Mouse (Mus musculus) ES-CJ7 (cell line): Measurements from ENCODE around the gene Odf3l1.
A peak's percentile ranks its signal among the peaks of the same experiment; 100 is the strongest.

Experiments used
- DNase-seq: peaks from one replicate; pipeline ENCODE4 v3.0.0; 2011; ENCODE audit warnings: low read depth, low spot score

Gene Odf3l1

GRCm38 (mm10) chr9:56864216-56864729 lies at the start of gene Odf3l1:
Gene Odf3l1 (minus strand): TSS chr9:56864679.
- no peak for DNase-seq

- no peak for DNase-seq
Observed at GRCm38 (mm10) chr9:56913991-56914390, 49.5 kb upstream of the Odf3l1 start.

GRCm38 (mm10) chr9:56911017-56911416 lies 46.5 kb upstream of the Odf3l1 start:
- DNase-seq, result no peak

- DNase-seq, result peak; percentile 80
Observed at GRCm38 (mm10) chr9:56909991-56910390, 45.5 kb upstream of the Odf3l1 start.

DNA sequence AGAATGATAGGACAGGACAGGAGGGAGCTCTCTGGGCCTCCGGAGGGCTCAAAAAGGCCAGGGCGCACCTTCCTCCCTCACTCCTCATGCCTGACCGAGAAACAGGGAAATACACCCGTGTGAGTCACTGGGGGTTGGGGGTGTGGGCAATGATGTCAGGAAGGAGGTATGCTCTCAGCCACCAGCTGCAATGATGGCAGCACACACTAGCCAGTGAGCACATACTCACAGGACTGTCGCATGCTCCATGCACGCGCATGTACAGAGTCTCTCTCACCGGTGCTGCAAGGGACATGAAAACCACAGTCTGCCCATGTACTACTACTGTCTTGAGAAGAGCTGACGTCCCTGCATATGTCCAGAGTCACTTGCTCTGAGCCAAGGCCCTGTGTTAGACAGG lies 43.1 kb upstream of the Odf3l1 start:
- DNase-seq, result no peak

DNA sequence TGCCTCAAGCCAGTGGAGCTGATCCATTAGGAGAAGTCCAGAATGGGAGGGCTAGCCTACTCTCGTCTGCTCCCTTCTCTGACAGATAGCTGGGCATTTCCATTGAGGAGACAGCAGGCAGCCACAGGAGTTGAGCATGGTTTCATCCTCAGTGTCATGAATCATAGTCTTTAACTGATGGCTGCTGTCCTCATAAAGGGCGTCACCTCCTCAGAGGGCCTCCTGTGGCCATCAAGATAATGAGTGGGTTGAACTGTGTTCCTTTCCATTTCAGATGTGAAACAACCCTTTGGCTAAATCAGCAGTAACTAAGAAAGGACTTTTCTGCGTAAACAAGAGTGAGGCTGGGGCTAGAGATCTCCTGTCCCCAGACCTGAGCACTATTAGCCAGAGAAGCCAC lies 39.2 kb upstream of the Odf3l1 start:
- no peak for DNase-seq

- peak; percentile 31 for DNase-seq
Observed at GRCm38 (mm10) chr9:56901187-56901586, 36.7 kb upstream of the Odf3l1 start.

GRCm38 (mm10) chr9:56900571-56900970 lies 36.1 kb upstream of the Odf3l1 start:
- DNase-seq, result no peak

- no peak for DNase-seq
Observed at GRCm38 (mm10) chr9:56900060-56900459, 35.6 kb upstream of the Odf3l1 start.

DNA sequence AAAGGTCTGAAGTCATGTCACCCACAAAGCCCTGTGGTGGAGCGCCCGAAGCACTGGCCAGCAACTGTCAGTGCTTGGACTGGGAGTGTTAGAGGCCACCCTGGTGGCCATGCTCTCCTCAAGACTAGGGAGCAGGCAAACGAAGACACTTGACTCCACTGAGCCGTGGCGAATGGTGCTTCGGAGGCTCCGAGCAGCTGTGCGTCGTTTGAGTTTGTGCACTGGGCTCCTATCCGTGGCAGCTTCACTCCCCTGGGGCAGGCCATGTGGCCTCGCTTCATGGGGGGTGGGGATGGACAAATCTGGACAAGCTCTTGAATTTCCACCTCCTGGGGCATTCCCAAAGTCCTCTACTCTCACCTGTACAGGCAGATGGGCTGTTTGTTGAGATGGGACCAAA lies 34.9 kb upstream of the Odf3l1 start:
- no peak for DNase-seq

GRCm38 (mm10) chr9:56896779-56897178 lies 32.3 kb upstream of the Odf3l1 start:
- DNase-seq, result no peak

DNA sequence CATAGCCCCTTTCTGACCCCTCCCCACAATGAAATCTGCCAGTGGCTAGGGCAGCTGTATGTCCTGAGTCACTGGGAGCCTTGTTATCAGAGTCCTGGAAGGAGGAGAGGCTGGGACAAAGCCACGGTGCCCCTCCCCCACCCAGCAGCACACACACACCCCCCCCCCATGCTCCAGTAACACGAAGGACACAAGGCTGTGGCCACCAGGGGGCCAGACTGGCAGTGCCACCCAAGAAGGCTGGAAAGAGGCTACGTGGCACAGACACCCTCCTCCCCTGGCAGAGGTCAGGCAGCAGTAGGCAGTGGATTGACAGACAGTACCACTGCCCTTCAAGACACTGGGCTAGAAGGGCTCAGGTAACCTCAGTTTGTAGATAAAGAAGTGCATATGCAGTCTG lies 29.5 kb upstream of the Odf3l1 start:
- peak; percentile 18 for DNase-seq

- no peak for DNase-seq
Observed at GRCm38 (mm10) chr9:56893313-56893712, 28.8 kb upstream of the Odf3l1 start.

DNA sequence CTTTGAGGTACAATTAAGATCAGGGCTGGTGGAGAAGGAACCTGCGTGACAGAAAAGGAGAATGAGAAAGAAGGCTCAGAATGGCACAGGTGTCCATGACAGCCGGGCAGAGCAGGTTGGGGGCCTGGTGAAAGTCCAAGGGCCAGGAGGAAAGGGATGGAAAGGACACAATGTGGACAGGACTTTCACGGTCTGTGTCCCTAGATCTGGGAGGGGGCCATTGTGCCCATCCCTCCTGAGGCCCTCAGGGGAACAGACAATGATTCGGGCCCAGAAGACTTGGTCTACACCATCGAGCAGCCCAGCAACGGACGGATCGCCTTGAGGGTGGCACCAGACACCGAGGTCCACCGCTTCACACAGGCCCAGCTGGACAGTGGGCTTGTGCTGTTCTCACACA lies 27.6 kb upstream of the Odf3l1 start:
- DNase-seq, result no peak

- peak; percentile 88 for DNase-seq
Observed at GRCm38 (mm10) chr9:56891517-56892011, 27.1 kb upstream of the Odf3l1 start.

- no peak for DNase-seq
Observed at GRCm38 (mm10) chr9:56890522-56891250, 26.2 kb upstream of the Odf3l1 start.

DNA sequence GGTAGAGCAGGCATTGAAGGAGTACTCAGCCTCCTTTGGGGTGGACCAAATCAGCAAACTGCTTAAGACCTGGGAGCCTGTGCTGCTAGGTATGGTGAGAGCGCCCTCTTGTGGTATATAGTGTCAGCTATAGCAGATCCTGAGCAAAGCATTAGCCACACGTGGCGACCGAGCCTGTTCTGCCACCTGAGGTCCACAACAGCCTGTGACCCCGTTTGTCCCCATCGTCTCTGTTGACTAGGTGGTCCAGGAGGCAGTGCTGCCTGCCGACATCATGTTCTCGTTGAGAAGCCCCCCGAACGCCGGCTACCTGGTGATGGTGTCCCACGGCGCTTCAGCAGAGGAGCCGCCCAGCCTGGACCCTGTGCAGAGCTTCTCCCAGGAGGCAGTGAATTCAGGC lies 25.3 kb upstream of the Odf3l1 start:
- DNase-seq, result peak; percentile 93

GRCm38 (mm10) chr9:56887581-56887980 lies 23.1 kb upstream of the Odf3l1 start:
- no peak for DNase-seq

DNA sequence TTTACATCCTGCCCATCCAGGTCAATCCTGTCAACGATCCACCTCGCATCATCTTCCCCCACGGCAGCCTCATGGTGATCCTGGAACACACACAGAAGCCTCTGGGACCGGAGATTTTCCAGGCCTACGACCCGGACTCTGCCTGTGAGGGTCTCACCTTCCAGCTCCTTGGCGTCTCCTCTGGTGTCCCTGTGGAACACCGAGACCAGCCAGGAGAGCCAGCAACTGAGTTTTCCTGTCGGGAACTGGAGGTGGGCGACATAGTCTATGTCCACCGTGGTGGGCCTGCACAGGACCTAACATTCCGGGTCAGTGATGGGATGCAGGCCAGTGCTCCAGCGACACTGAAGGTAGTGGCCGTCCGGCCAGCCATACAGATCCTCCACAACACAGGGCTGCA lies 22.1 kb upstream of the Odf3l1 start:
- DNase-seq, result no peak

DNA sequence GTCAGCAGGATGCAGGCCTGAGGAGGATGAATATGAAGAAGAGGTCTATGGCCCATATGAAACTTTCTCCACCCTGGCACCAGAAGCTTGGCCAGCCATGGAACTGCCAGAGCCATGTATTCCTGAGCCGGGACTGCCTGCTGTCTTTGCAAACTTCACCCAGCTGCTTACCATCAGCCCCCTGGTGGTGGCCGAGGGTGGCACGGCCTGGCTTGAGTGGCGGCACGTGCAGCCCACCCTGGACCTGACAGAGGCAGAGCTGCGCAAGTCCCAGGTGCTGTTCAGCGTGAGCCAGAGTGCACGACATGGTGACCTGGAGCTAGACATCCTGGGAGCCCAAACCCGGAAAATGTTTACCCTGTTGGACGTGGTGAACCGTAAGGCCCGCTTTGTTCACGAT lies 21.6 kb upstream of the Odf3l1 start:
- DNase-seq, result peak; percentile 69

- DNase-seq, result no peak
Observed at GRCm38 (mm10) chr9:56884328-56884727, 19.8 kb upstream of the Odf3l1 start.

DNA sequence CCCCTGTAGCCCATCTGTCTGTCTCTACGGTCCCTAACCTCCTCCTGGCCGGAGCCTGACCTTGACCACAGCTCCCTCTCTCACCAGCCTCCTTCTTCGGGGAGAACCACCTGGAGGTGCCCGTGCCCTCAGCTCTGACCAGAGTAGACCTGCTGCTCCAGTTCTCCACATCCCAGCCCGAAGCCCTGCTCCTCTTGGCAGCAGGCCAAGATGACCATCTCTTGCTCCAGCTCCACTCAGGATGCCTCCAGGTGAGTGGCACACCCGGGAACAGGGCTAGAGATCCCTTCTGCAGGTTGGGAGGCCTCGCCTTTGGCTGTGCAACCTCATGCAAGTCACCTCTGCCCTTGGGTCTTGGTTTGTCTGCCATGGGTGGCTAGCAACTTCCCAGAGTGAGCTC lies 19.0 kb upstream of the Odf3l1 start:
- DNase-seq, result no peak

GRCm38 (mm10) chr9:56882818-56883217 lies 18.3 kb upstream of the Odf3l1 start:
- no peak for DNase-seq

DNA sequence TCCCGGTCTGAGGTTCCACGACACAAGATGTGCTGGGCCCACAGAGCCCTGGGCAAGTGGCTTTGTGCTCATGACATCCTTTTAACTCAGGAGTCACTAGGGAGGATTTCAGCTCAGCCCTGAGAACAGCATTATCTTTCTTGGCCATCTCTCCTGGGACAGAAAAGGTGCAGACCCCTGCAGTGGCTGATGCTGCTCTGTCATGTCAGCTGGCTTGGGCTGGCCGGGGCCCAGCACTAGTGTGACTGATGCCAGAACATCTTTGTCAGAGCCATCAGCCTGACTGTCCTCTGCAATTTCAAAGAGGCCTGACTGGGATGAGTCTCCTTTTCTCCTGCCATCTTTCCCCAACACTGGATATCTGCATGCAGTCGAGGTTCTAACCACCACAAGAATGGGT lies 17.8 kb upstream of the Odf3l1 start:
- DNase-seq, result no peak
